Mouse (Mus musculus): ENCODE measurements at regions not wholly inside any gene's neighbourhood (a gene's known extent, or its start where the extent isn't known, plus 50 kb on each side); places are given as distances from the start of the nearest gene placed in this dataset.

GRCm38 (mm10) chr16:22750725-22751287 lies 60.6 kb downstream of the Crygs start:
- no peaks in the 10 kb centered on the region for H3K27me3 ChIP-seq (ENCODE audit: control insufficient read depth, insufficient read depth, low read length)
- WGBS = 80% methylated on average over 5 of the region's 5 CpGs
- TF ChIP-seq POLR2A (IDR thresholded peaks at IDR 0.05; ENCODE audit: low read depth, low read length) (no peak), CTCF (IDR thresholded peaks at IDR 0.05; ENCODE audit: extremely low read depth, insufficient read length, insufficient replicate concordance, low read depth, low read length) (no peak)

GRCm38 (mm10) chr16:22744121-22744855 lies 67.1 kb downstream of the Crygs start:
- Histone ChIP-seq H3K4me3 (ENCODE audit: low read depth, low read length) (no peak overlapping the region), H3K27ac (ENCODE audit: insufficient read depth, low read depth, low read length) (no peak overlapping the region), H3K27me3 (ENCODE audit: control insufficient read depth, insufficient read depth, low read length) (no peaks in the 10 kb centered on the region; the same call in 1 of the 2 replicates), H3K36me3 (ENCODE audit: control insufficient read depth, insufficient read depth, low read length) (no peaks in the 10 kb centered on the region), H3K4me1 (ENCODE audit: control insufficient read depth, insufficient read depth, insufficient read length, low read length) (no peaks in the 10 kb centered on the region)
- WGBS = 71% methylated on average over 7 of the region's 7 CpGs
- TF ChIP-seq POLR2A (IDR thresholded peaks at IDR 0.05; ENCODE audit: low read depth, low read length) (no peak), CTCF (IDR thresholded peaks at IDR 0.05; ENCODE audit: extremely low read depth, insufficient read length, insufficient replicate concordance, low read depth, low read length) (no peak)

More at GRCm38 (mm10) chr16:22750725-22751287, 60.6 kb downstream of the Crygs start:
- Histone ChIP-seq H3K36me3 (ENCODE audit: control insufficient read depth, insufficient read depth, low read length) (no peaks in the 10 kb centered on the region), H3K4me3 (ENCODE audit: low read depth, low read length) (no peak overlapping the region), H3K27ac (ENCODE audit: insufficient read depth, low read depth, low read length) (no peak overlapping the region), H3K4me1 (ENCODE audit: control insufficient read depth, insufficient read depth, insufficient read length, low read length) (no peaks in the 10 kb centered on the region)

GRCm38 (mm10) chr16:22743461-22743860 lies 67.9 kb downstream of the Crygs start:
- no peaks in the 10 kb centered on the region; the same call in 1 of the 2 replicates for H3K27me3 ChIP-seq (ENCODE audit: control insufficient read depth, insufficient read depth, low read length)
- H3K36me3 ChIP-seq (ENCODE audit: control insufficient read depth, insufficient read depth, low read length) = no peaks in the 10 kb centered on the region
- H3K4me1 ChIP-seq (ENCODE audit: control insufficient read depth, insufficient read depth, insufficient read length, low read length) = no peaks in the 10 kb centered on the region
- H3K4me3 ChIP-seq (ENCODE audit: low read depth, low read length) = no peak overlapping the region
- 90% methylated on average over 1 of the region's 1 CpGs for WGBS
- no peak overlapping the region for H3K27ac ChIP-seq (ENCODE audit: insufficient read depth, low read depth, low read length)
- no peak for TF ChIP-seq CTCF (IDR thresholded peaks at IDR 0.05; ENCODE audit: extremely low read depth, insufficient read length, insufficient replicate concordance, low read depth, low read length)
- no peak for TF ChIP-seq POLR2A (IDR thresholded peaks at IDR 0.05; ENCODE audit: low read depth, low read length)

- H3K27me3 ChIP-seq (ENCODE audit: control insufficient read depth, insufficient read depth, low read length) = no peaks in the 10 kb centered on the region; the same call in 1 of the 2 replicates
- no peak for TF ChIP-seq CTCF (IDR thresholded peaks at IDR 0.05; ENCODE audit: extremely low read depth, insufficient read length, insufficient replicate concordance, low read depth, low read length)
- no peak for TF ChIP-seq POLR2A (IDR thresholded peaks at IDR 0.05; ENCODE audit: low read depth, low read length)
- H3K4me1 ChIP-seq (ENCODE audit: control insufficient read depth, insufficient read depth, insufficient read length, low read length) = no peaks in the 10 kb centered on the region
- 22% methylated on average over 4 of the region's 4 CpGs for WGBS
- H3K36me3 ChIP-seq (ENCODE audit: control insufficient read depth, insufficient read depth, low read length) = no peaks in the 10 kb centered on the region
- H3K27ac ChIP-seq (ENCODE audit: insufficient read depth, low read depth, low read length) = no peak overlapping the region
- H3K4me3 ChIP-seq (ENCODE audit: low read depth, low read length) = no peak overlapping the region
Measured at GRCm38 (mm10) chr16:22741496-22741895, 69.9 kb downstream of the Crygs start.

- H3K36me3 ChIP-seq (ENCODE audit: control insufficient read depth, insufficient read depth, low read length) = no peaks in the 10 kb centered on the region
- no peaks in the 10 kb centered on the region for H3K4me1 ChIP-seq (ENCODE audit: control insufficient read depth, insufficient read depth, insufficient read length, low read length)
- H3K27me3 ChIP-seq (ENCODE audit: control insufficient read depth, insufficient read depth, low read length) = no peaks in the 10 kb centered on the region
- 78% methylated on average over 10 of the region's 10 CpGs for WGBS
- no peak overlapping the region for H3K27ac ChIP-seq (ENCODE audit: insufficient read depth, low read depth, low read length)
- no peak for TF ChIP-seq CTCF (IDR thresholded peaks at IDR 0.05; ENCODE audit: extremely low read depth, insufficient read length, insufficient replicate concordance, low read depth, low read length)
- H3K4me3 ChIP-seq (ENCODE audit: low read depth, low read length) = no peak overlapping the region
Measured at GRCm38 (mm10) chr16:22734529-22735022, 76.8 kb downstream of the Crygs start.

GRCm38 (mm10) chr16:22733772-22734528 lies 76.9 kb upstream of the Dgkg start:
- H3K4me3 ChIP-seq (ENCODE audit: low read depth, low read length) = no peak overlapping the region
- no peaks in the 10 kb centered on the region for H3K4me1 ChIP-seq (ENCODE audit: control insufficient read depth, insufficient read depth, insufficient read length, low read length)
- no peaks in the 10 kb centered on the region for H3K36me3 ChIP-seq (ENCODE audit: control insufficient read depth, insufficient read depth, low read length)
- WGBS = 45% methylated on average over 11 of the region's 11 CpGs
- H3K27ac ChIP-seq (ENCODE audit: insufficient read depth, low read depth, low read length) = no peak overlapping the region
- TF ChIP-seq POLR2A (IDR thresholded peaks at IDR 0.05; ENCODE audit: low read depth, low read length) (no peak), CTCF (IDR thresholded peaks at IDR 0.05; ENCODE audit: extremely low read depth, insufficient read length, insufficient replicate concordance, low read depth, low read length) (no peak)
- H3K27me3 ChIP-seq (ENCODE audit: control insufficient read depth, insufficient read depth, low read length) = no peaks in the 10 kb centered on the region

GRCm38 (mm10) chr16:22729096-22729495 lies 72.1 kb upstream of the Dgkg start:
- TF ChIP-seq POLR2A (IDR thresholded peaks at IDR 0.05; ENCODE audit: low read depth, low read length) (no peak), CTCF (IDR thresholded peaks at IDR 0.05; ENCODE audit: extremely low read depth, insufficient read length, insufficient replicate concordance, low read depth, low read length) (no peak)
- H3K27ac ChIP-seq (ENCODE audit: insufficient read depth, low read depth, low read length) = no peak overlapping the region
- no peaks in the 10 kb centered on the region for H3K4me1 ChIP-seq (ENCODE audit: control insufficient read depth, insufficient read depth, insufficient read length, low read length)
- 79% methylated on average over 3 of the region's 3 CpGs for WGBS
- no peaks in the 10 kb centered on the region for H3K36me3 ChIP-seq (ENCODE audit: control insufficient read depth, insufficient read depth, low read length)
- no peak overlapping the region for H3K4me3 ChIP-seq (ENCODE audit: low read depth, low read length)
- H3K27me3 ChIP-seq (ENCODE audit: control insufficient read depth, insufficient read depth, low read length) = no peaks in the 10 kb centered on the region
